Mouse (Mus musculus): Measurements from ENCODE around the gene Dnajc6.

Gene Dnajc6

DNA sequence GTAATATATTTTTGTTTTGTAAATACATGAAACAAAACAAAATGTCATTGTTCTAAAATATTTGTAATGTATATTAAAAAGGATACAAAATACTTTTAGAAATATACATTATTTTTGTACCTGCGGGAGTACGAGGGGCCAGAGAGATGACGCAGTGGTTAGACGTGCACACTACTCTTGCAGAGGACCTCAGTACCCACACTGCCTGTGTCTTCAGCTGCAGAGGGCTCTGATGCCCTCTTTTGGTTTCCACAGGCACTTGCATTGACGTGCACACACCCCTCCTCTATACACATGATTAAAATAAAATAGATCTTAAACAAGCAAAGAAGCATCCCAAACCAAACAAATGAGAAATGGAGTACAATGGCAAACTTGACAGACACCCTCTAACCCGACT lies 146.3 kb downstream of the Dnajc6 start:
- no peak for DNase-seq (ENCODE audit: low spot score in 2 of 2)

DNA sequence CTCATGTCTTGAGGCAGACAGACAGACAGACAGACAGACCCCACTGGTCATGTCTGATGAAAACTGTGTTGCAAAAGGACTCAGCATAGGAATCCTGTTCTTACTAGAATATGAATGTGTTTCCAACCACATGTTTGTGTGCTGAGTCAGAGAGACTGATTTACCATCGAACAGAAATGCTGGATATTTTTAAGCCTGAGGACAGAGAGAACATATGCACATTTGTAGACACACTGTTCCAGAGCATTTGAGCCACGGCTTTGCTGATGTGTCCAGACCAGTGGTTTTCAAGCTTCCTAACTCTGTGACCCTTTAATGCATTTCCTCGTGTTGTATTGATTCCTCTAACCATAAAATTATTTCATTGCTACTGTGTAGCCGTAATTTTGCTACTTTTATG lies 146.8 kb downstream of the Dnajc6 start:
- no peak for DNase-seq (ENCODE audit: low spot score in 2 of 2)

DNA sequence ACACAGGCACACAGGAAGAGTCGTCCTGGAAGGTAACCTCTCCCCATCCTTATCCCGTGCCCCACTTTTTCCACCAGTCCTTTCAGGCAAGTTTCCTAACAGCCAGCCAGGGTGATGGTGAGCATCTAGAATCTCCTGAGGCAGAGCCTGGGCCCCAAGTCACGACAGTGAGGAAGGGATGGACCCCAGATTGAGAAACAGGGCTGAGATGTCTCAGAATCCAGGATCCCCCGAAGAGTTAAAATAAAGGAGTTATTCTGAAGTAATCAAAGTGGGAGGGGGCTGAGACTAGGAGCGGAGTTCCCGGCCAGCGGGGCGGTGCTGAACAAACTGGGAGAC lies 150.4 kb downstream of the Dnajc6 start:
- DNase-seq (ENCODE audit: low spot score in 2 of 2): no peak

DNA sequence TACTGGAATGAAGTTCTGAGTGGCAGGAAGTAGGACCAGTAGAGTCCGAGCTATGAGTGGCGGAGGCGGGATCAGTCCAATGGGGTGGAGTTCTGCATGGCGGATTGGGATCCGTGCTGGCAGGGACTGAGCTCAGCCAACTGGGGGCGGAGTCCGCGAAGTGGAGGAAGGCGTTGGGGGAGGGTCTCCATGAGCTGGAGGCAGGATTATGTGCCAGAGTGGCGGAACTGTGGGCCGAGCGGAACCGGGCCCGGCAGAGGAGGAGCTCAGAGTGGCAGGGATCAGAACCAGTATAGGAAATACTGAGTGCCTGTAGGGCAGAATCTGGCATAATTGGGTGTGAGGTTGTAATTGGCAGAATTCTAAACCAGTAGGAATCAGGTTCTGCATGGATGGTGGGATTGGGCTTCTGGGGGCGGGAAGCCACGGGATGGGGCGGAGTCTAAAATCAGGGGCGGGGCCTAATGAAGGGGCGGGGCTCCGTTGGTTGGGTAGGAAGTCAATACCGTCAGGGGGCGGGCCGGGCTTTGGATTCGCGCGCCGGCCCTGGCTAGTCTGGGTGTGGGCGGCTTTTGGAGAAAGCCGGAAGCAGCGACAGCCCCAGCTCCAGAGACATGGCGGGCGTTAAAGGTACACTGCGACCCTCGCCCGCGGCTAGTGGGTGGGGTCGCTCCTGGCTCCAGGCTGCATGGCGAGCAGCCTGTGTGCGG lies 150.9 kb downstream of the Dnajc6 start, which contains the start of gene Leprot:
Gene Leprot, plus strand, starts transcription at position 523 of the 710 bp plus-strand sequence.
- peak; percentile 91 to 93 for DNase-seq (ENCODE audit: low spot score in 2 of 2)

DNA sequence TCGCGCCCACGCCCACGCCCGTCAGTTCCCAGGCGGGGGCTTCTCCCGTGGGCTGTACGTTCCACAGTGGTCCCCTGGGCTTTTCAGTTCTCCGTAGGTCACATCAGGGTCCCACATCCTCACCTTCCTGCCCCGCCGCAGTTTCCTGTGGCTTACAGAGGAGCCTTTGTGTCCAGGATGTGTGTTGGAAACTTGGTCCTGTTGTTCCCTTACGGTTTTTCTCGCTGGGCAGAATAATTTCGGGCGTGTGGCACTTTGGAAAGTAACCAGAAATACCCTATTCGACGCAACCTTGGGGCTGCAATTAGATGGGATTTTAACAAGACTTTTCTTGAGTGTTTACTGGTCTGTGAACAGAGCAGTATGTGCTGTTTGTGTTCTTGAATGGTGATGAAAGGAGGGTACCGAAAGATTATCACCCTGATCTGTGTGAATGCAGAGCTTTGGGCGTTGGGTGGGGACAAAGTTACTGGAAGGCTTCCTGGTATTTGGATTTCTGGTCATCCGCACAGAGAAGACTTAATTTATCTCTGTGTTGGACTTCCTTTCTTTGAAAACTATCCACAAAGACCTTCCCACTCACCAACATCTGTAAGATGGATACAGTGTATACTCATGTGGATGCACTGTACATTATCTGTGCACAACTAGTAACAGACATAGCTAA lies 151.7 kb downstream of the Dnajc6 start:
- DNase-seq (ENCODE audit: low spot score in 2 of 2): no peak

DNA sequence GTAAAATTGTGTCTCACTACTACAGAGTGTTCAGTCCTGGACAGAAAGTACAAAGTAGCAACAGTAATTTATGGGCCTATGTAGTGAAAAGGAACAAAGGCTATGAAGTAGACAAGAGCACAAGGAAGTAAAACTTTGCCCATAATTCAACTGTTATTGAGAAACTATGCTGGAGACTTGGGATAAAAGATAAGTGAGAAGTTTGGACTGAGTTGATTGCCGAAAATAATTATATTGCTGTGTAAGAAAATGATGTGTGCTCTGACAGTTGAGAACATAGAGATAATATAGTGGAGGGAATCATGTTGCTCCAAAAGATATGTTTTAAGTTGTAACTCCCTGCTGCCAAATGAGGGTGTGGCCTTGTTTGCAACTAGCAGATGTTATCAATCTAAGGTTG lies 152.3 kb downstream of the Dnajc6 start:
- DNase-seq (ENCODE audit: low spot score in 2 of 2): no peak

DNA sequence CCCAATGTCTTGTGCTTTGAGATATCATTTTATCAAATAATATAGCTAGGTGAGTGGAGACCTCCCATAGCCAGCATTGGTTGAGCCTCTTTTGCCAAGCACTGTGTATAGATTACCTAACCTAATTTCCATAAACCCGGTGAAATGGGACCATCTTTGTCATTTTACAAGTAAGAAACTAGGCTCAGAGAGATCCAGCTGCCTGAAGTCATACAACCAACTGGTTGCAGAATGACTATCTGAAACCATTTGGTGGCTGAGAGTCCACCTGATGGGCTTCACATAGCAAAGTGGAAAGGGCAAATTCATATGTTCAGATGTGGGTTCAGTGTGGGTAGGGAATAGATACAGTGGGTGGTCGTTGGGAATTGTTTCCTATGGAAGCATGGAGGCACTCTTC lies 154.5 kb downstream of the Dnajc6 start:
- no peak for DNase-seq (ENCODE audit: low spot score in 2 of 2)

DNA sequence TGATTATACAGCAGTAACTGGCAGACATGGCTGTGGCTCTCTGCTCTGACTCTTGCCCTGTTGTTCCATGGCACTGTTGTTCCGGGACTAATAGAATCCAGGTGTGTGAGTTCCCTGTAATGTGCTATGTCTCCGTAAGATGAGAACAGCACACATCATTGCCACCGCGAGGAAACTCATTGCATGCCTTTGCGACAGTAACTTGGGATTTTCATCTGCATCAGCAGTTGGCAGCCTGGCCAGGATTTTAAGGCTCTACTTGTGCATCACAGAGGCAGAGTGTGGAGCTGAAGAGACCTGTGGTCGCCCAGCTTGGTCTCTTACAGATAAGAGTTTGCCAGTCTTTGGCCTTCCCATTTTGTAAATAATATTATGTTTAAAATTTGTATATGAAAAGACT lies 157.8 kb downstream of the Dnajc6 start:
- no peak for DNase-seq (ENCODE audit: low spot score in 2 of 2)

DNA sequence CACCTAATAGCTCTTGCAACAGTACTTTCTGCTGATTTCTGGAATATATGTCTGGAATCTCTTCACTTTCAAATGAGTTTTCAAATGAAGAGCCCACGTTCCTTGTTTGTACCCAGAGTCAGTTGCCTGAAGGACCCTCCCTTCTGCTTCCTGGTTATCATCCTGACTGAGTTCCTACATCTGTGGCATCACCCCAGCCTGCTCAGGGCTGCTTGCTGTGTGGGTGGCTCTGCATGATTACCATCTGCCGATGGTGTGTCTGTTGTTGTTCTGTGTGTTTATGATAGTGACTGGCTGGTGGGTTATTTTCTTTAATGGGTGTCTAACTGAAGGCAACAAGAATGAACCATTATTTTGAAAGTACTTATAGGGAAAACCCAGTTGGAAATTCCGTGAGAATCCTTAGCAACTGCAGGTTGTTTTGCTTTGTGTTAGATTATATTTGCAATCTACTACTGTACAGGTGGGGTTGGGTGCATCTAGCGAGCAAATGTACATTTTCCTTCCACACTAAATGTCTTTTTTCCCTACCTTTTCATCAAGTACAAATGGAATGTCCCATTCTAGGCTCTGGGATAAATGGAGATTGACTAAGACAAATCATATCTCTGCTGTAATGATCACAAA lies 158.5 kb downstream of the Dnajc6 start:
- DNase-seq (ENCODE audit: low spot score in 2 of 2): peak in 1 of 2 experiments; percentile 48

DNA sequence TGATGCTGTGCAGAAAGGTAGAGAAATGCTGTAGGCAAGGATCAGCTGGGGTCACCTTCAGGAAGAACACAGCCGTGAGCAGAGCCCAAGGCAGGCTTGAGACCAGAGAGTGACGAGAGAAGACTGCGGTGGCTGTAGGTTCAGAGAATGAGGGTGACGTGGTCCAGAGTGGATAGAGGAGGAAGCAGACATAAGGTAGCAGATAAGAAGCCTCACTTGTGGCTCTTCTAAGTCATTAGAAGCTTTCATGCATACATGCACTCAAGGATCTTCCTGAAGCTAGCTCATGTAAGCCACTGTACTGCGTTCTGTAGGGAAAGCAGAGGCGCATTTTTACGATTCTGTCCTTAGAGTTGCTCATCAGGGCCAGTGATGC lies 159.0 kb downstream of the Dnajc6 start:
- no peak for DNase-seq (ENCODE audit: low spot score in 2 of 2)

DNA sequence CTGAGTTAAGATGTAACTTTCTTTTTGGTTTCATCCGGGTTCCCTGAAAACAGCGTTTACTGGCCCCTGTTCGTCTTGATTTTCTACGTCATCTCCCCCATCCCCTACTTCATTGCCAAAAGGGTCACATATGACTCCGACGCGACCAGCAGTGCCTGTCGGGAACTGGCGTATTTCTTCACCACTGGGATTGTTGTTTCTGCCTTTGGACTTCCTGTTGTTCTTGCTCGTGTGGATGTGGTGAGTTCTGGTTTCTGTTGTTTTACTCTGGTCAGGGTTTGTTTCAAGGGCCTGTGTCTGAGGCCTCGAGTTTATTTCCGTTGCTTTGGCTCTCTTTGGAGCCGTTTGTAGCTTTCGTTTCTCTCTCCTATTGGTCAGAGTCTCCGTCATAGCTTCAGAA lies 159.6 kb downstream of the Dnajc6 start:
- no peak for DNase-seq (ENCODE audit: low spot score in 2 of 2)

DNA sequence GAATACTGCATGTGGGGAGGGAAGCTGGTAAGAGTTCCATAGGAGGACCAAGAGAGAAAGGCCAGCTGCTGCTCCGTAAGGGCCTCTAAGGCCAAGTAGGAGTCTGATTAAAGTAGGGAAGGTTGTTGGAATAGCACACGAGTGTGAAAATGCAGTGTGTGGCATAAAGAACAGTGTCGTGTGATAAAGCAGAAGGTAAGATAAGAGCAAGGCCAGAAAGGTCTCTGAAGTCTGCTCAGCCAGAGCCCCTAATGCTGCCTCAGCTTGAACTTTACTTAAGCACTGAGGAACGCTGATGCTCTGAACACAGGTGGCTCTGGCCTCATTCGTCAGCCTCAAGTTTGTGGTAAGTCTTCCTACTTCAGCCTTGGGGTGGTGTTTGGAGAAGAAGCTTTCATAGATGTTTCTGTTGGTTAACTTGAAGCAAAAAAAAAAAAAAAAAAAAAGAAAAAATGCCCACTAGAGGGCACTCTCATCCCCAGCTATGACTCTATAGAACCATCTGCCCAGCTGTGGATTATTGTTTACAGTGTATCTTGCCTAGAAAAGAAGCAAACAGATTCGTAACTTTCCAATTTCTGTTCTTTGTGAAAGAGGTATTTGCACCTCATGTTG lies 160.6 kb downstream of the Dnajc6 start:
- DNase-seq (ENCODE audit: low spot score in 2 of 2): no peak

DNA sequence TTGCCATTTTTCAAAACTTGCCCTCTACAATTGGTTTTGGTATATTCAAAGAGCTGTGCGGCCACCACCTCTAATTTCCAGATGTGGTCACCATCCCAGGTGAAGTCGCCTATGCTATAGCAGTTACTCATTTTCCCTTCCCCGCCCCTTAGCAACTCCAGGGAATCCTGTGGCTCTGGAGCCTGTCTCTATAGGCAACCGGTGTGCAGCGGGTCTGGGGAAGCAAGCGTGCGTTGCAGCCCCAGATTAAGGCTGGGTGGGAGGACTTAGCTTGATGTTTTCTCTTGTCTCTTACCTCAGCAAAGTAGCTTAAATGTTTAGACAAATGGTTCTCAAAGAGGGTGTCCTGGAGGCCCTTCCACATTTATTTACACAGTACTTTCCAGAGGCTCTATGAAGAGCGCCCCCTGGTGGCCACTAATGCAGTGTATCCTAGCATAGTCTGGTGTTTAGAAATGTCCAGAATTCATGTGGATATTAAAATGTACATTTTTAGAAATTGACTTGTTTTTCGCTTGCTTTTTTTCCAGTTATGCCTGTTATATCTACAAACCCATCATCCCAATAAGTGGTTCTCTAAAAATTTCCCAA lies 167.8 kb downstream of the Dnajc6 start:
- peak in 1 of 2 experiments; percentile 79 for DNase-seq (ENCODE audit: low spot score in 2 of 2)

DNA sequence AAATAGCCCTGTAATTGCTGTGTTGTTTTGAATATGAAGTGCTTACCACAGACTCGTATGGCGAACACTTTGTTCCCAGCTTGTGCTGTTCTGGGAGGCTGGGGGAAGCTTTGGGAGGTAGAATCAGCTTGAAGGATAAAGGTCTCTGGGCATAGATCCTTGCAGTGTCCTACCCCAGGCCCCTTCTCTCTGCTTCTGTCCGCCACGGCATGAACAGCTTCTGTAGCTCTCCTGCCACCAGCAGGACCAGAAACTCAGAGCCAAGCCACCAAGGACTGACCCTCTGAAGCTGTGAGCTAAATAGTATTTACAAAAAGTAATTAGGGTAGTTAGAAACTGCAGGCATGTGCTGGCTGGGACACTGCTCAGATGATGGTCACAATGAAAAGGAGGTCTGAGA lies 168.3 kb downstream of the Dnajc6 start:
- no peak for DNase-seq (ENCODE audit: low spot score in 2 of 2)

DNA sequence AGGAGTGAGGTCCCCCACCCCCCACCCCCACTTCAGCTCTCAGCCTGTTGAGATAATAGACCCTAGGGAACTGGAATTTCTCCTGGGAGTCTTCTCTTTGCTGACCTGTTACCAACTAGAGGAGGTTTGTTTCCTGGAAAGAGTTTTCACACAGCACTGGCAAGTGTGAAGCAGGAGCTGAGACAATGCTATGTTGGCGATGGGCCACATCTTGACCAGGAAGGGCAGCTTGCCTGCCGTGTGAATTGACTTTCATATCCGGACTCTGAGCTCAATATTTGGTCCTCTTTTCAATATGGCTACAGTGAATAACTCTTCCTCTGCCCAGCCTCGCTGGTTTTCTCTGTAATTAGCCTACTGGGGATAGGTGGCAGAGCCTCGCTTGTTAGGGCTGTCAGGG lies 172.7 kb downstream of the Dnajc6 start:
- DNase-seq (ENCODE audit: low spot score in 2 of 2): no peak

DNA sequence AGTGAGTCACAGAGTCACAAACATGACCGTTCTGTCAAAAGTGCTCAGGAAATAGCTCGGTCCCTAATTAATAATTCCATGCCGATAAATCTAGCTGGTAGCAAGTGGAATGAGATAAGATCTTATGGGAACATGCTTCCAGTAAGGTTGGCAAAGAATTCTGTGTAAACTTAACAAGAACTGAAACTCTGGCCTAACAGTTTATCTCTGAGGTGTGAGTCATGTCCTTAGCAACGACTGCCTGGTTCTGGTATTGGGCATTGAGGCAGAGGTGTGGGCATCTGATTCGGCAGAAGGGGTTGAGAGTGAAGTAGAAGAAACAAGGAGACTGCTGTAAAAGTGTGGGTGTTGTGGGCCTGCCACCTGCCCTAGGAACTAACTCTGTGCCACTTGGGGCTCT lies 173.4 kb downstream of the Dnajc6 start:
- DNase-seq (ENCODE audit: low spot score in 2 of 2): no peak

DNA sequence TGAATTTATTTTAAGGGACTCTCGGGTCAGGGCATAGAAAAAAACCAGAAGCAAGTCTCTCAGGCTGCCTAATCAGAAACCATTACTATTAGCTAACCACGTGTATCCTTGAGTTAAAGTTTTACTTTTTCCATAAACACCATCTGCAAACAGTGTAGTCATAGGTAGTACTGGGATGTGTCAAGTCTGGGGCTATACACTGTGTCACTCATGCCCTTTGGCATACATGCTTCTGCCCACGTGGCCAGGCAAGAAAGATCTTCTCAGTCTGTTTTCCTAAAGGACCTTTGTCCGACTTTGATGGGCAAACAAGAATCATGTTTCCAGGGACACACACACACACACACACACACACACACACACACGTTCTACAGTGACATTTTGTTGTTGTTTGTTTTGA lies 178.3 kb downstream of the Dnajc6 start:
- no peak for DNase-seq (ENCODE audit: low spot score in 2 of 2)

DNA sequence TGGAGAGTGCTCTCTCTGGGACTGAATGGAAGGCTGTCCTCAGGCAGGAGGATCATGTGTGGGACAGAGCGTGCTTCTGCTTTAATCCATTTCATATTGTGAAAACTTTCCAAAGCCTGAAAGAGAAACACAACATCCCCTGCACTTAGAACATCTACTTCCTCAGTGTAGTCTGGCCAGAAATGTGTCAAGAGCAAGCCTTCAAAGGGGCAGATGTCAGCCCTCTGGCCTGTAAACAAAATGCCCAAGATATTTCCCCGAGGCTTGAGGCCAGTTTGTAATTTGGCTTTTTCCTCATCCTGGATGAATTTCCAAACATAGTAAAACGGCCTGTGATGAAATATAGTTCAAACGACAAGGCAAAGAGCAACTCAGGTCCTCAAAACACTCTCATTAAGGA lies 179.3 kb downstream of the Dnajc6 start:
- DNase-seq (ENCODE audit: low spot score in 2 of 2): no peak

DNA sequence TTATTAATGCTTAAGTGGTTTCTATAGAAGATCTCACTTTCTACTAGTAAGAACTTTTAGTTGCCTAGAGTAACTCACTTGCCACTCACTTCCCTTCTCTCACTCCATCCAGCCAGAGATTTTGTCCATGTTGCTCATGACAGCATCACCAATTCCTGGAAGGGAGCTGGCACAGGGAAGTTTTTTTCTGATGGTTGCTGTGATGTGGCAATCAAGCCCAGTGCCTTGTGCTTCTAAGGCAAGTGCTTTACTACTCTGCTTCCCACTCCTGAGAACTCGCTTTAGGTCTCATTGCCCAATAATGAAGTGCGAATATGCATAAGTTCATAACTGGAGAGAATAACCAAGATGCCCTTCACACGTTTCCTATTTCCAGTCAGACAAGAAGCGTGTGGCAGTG lies 186.2 kb downstream of the Dnajc6 start:
- no peak for DNase-seq (ENCODE audit: low spot score in 2 of 2)

DNA sequence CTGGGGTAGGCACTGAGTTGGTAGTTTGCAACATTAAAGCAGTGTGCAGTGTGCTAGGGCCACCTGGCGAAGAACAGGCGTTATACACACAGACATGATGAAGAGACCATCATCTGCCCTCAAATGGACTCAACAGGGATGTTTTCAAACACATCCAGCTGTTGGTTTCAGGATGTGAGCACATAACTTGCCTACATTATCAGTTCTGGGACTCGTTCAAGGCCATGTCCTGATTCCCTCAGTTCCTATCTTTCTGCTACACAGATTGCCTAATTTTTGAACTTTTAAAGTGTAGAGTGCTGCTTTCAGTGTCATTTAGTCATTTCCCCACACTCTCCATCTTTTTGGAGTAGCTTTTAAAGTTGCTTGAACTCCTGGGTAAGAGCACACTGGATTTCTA lies 186.6 kb downstream of the Dnajc6 start:
- no peak for DNase-seq (ENCODE audit: low spot score in 2 of 2)

DNA sequence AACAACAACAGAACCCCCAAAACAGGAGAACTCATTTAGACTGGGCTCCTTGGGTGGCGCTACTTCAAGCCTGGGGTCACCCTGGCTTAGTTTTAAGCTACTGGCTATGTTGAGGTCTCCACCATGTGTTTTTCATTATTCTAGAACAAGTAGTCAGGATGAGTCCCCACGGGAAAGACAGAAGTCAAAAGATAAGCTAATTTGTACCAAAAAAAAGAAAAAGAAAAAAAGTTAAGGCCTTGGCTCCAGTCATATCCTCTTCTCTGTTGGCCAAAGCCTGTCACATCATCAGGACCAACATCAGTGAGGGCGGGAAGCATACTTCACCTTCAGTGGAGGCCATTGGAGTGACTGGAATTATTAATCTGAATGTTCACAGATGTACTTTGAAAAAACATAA lies 188.4 kb downstream of the Dnajc6 start:
- DNase-seq (ENCODE audit: low spot score in 2 of 2): no peak

DNA sequence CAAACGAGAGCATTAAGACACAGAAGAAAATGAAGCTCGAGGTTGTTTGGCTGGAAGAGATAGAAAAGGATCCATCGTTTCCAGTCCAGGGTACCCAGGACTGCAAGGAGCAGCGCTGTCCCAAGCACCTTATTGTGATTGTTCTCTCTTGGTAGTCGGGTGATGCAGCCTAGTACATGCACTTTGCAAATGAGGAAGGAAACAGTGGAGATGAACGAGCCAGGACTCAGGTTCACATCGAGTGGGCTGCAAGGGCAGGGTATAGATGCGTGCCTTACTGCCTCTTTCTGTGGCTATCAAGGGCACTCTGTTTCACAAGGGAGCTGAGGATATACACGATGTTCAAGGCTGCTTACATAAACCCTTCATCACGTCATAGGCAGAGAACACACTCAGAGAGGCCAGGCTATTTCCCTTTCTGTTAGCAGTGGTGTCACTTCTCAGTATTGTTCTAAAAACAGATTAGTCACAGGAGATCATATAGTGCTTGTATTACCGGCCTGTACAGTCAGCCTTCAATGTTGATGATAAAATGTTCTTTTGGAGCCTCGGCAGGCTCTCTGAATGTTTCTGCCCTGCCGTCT lies 189.9 kb downstream of the Dnajc6 start:
- no peak for DNase-seq (ENCODE audit: low spot score in 2 of 2)
